Mouse (Mus musculus) spleen, adult 18-20 months (tissue): Measurements from ENCODE around the gene Dppa4.
"Not testable (repeated sequence)": the region's sequence is repeated elsewhere in the genome, so short reads cannot be mapped to it uniquely, and the experiment has no call there.

ENCODE experiments used
- DNase-seq, 2 experiments: peaks; one replicate each; pipeline ENCODE4 v3.0.0; 2022; ENCODE audit warnings: mixed read lengths in 2 of 2

Dppa4 gene

GRCm38 (mm10) chr16:48283517-48283916 lies at the start of gene Dppa4:
TSS of gene Dppa4 (plus strand) at chr16:48283733.
- no peak for DNase-seq

- DNase-seq, result no peak
Measured at GRCm38 (mm10) chr16:48234999-48235398, 48.5 kb upstream of the Dppa4 start.

- no peak for DNase-seq
Measured at GRCm38 (mm10) chr16:48237676-48238075, 45.9 kb upstream of the Dppa4 start.

- no peak for DNase-seq
Measured at GRCm38 (mm10) chr16:48247044-48247661, 36.4 kb upstream of the Dppa4 start.

GRCm38 (mm10) chr16:48252824-48253223 lies 30.7 kb upstream of the Dppa4 start:
- DNase-seq, result no peak

- no peak for DNase-seq
Measured at GRCm38 (mm10) chr16:48254584-48254983, 28.9 kb upstream of the Dppa4 start.

GRCm38 (mm10) chr16:48259519-48259918 lies 24.0 kb upstream of the Dppa4 start:
- DNase-seq, result no peak

- no peak for DNase-seq
Measured at GRCm38 (mm10) chr16:48262901-48263300, 20.6 kb upstream of the Dppa4 start.

GRCm38 (mm10) chr16:48265856-48266255 lies 17.7 kb upstream of the Dppa4 start:
- DNase-seq, result no peak

GRCm38 (mm10) chr16:48276940-48277339 lies 6.6 kb upstream of the Dppa4 start:
- DNase-seq, result no peak

GRCm38 (mm10) chr16:48280883-48281282 lies 2.6 kb upstream of the Dppa4 start:
- no peak for DNase-seq

- no peak for DNase-seq
Measured at GRCm38 (mm10) chr16:48282801-48283200, 732 bp upstream of the Dppa4 start.

GRCm38 (mm10) chr16:48285517-48285916 lies 2.0 kb downstream of the Dppa4 start:
- DNase-seq, result no peak

GRCm38 (mm10) chr16:48297384-48298136 lies 14.0 kb downstream of the Dppa4 start:
- no peak for DNase-seq

- DNase-seq, result no peak
Measured at GRCm38 (mm10) chr16:48299884-48300283, 16.4 kb downstream of the Dppa4 start.

- no peak for DNase-seq
Measured at GRCm38 (mm10) chr16:48303509-48303908, 20.0 kb downstream of the Dppa4 start, which contains the start of gene Dppa2. TSS of gene Dppa2 (plus strand) at chr16:48303908.

- no peak for DNase-seq
Measured at GRCm38 (mm10) chr16:48303983-48304382, 20.4 kb downstream of the Dppa4 start.

- DNase-seq, result not testable (repeated sequence)
Measured at GRCm38 (mm10) chr16:48308916-48309315, 25.4 kb downstream of the Dppa4 start.

GRCm38 (mm10) chr16:48309912-48310630 lies 26.5 kb downstream of the Dppa4 start:
- no peak for DNase-seq

GRCm38 (mm10) chr16:48315294-48315693 lies 31.8 kb downstream of the Dppa4 start:
- DNase-seq, result no peak

GRCm38 (mm10) chr16:48320781-48321180 lies 37.2 kb downstream of the Dppa4 start:
- no peak for DNase-seq

GRCm38 (mm10) chr16:48323133-48323532 lies 39.6 kb downstream of the Dppa4 start:
- no peak for DNase-seq

- no peak for DNase-seq
Measured at GRCm38 (mm10) chr16:48323602-48324345, 40.2 kb downstream of the Dppa4 start.
